Mouse (Mus musculus): ENCODE data around the gene Sgcd. TPM values are rescaled to one million over a fixed set of nuclear protein-coding genes. Genes with fewer than 3 reads are reported as not detected.

Sgcd gene
- total RNA-seq, 1 experiment = 1.0 TPM

GRCm38 (mm10) chr11:47305579-47305978 lies 683.2 kb downstream of the Sgcd start:
- no peak overlapping the region for H3K4me3 ChIP-seq (ENCODE audit: insufficient read depth in 1 of 2, low read depth in 1 of 2, low read length in 2 of 2, poor library complexity in 1 of 2, severe bottlenecking in 1 of 2)
- DNase-seq (ENCODE audit: low read depth, low spot score) = no peak
- no peak overlapping the region for H3K9ac ChIP-seq (ENCODE audit: insufficient read depth, low read depth, low read length, poor library complexity, severe bottlenecking)
- no peaks in the 10 kb centered on the region for H3K36me3 ChIP-seq (ENCODE audit: control insufficient read depth, insufficient read depth, low read length, poor library complexity, severe bottlenecking)
- no peak for TF ChIP-seq ZC3H11A (IDR thresholded peaks at IDR 0.05; ENCODE audit: borderline replicate concordance, low read depth, low read length)
- no peak for TF ChIP-seq MAFK (IDR thresholded peaks at IDR 0.05; ENCODE audit: insufficient read depth, low read depth, low read length)
- no peak for TF ChIP-seq HCFC1 (IDR thresholded peaks at IDR 0.05; ENCODE audit: borderline replicate concordance, insufficient read depth, low read length)
- no peak for TF ChIP-seq ZNF384 (IDR thresholded peaks at IDR 0.05; ENCODE audit: low read depth, low read length)
- TF ChIP-seq CHD2 (IDR thresholded peaks at IDR 0.05; ENCODE audit: low read depth, low read length) = no peak
- in situ Hi-C loops (cut with MboI; ENCODE audit: low sequenced_read_pairs in 2 of 2, unreplicated experiment in 2 of 2) = no loop called here
- no peaks in the 10 kb centered on the region for H3K9me3 ChIP-seq (ENCODE audit: control insufficient read depth, insufficient read depth, low read depth, low read length)
- no peaks in the 10 kb centered on the region for H3K4me1 ChIP-seq (ENCODE audit: control insufficient read depth in 2 of 2, insufficient read depth in 2 of 2, low read length in 2 of 2, poor library complexity in 1 of 2)
- no peak overlapping the region for H3K27ac ChIP-seq (ENCODE audit: insufficient read depth, low read depth, low read length, poor library complexity, severe bottlenecking)

- H3K9ac ChIP-seq (ENCODE audit: insufficient read depth, low read depth, low read length, poor library complexity, severe bottlenecking) = no peak overlapping the region
- no peak overlapping the region for H3K27ac ChIP-seq (ENCODE audit: insufficient read depth, low read depth, low read length, poor library complexity, severe bottlenecking)
- no peaks in the 10 kb centered on the region for H3K4me1 ChIP-seq (ENCODE audit: control insufficient read depth in 2 of 2, insufficient read depth in 2 of 2, low read length in 2 of 2, poor library complexity in 1 of 2)
- H3K4me3 ChIP-seq (ENCODE audit: insufficient read depth in 1 of 2, low read depth in 1 of 2, low read length in 2 of 2, poor library complexity in 1 of 2, severe bottlenecking in 1 of 2) = no peak overlapping the region
- H3K36me3 ChIP-seq (ENCODE audit: control insufficient read depth, insufficient read depth, low read length, poor library complexity, severe bottlenecking) = no peaks in the 10 kb centered on the region
- TF ChIP-seq CHD2 (IDR thresholded peaks at IDR 0.05; ENCODE audit: low read depth, low read length) = no peak
- no peak for TF ChIP-seq ZNF384 (IDR thresholded peaks at IDR 0.05; ENCODE audit: low read depth, low read length)
- TF ChIP-seq MAFK (IDR thresholded peaks at IDR 0.05; ENCODE audit: insufficient read depth, low read depth, low read length) = no peak
- TF ChIP-seq ZC3H11A (IDR thresholded peaks at IDR 0.05; ENCODE audit: borderline replicate concordance, low read depth, low read length) = no peak
- TF ChIP-seq HCFC1 (IDR thresholded peaks at IDR 0.05; ENCODE audit: borderline replicate concordance, insufficient read depth, low read length) = no peak
- H3K9me3 ChIP-seq (ENCODE audit: control insufficient read depth, insufficient read depth, low read depth, low read length) = no peaks in the 10 kb centered on the region
- DNase-seq (ENCODE audit: low read depth, low spot score) = no peak
- in situ Hi-C loops (cut with MboI; ENCODE audit: low sequenced_read_pairs in 2 of 2, unreplicated experiment in 2 of 2) = no loop called here
These were observed 683.9 kb downstream of the Sgcd start for GRCm38 (mm10) chr11:47304702-47305450.

- no peak for DNase-seq (ENCODE audit: low read depth, low spot score)
- in situ Hi-C loops (cut with MboI; ENCODE audit: low sequenced_read_pairs in 2 of 2, unreplicated experiment in 2 of 2) = no loop called here
- TF ChIP-seq ZNF384 (IDR thresholded peaks at IDR 0.05; ENCODE audit: low read depth, low read length) (no peak), MAFK (IDR thresholded peaks at IDR 0.05; ENCODE audit: insufficient read depth, low read depth, low read length) (no peak), HCFC1 (IDR thresholded peaks at IDR 0.05; ENCODE audit: borderline replicate concordance, insufficient read depth, low read length) (no peak), CHD2 (IDR thresholded peaks at IDR 0.05; ENCODE audit: low read depth, low read length) (no peak), ZC3H11A (IDR thresholded peaks at IDR 0.05; ENCODE audit: borderline replicate concordance, low read depth, low read length) (no peak)
- Histone ChIP-seq H3K4me3 (ENCODE audit: insufficient read depth in 1 of 2, low read depth in 1 of 2, low read length in 2 of 2, poor library complexity in 1 of 2, severe bottlenecking in 1 of 2) (no peak overlapping the region), H3K9me3 (ENCODE audit: control insufficient read depth, insufficient read depth, low read depth, low read length) (no peaks in the 10 kb centered on the region), H3K36me3 (ENCODE audit: control insufficient read depth, insufficient read depth, low read length, poor library complexity, severe bottlenecking) (no peaks in the 10 kb centered on the region), H3K9ac (ENCODE audit: insufficient read depth, low read depth, low read length, poor library complexity, severe bottlenecking) (no peak overlapping the region), H3K27ac (ENCODE audit: insufficient read depth, low read depth, low read length, poor library complexity, severe bottlenecking) (no peak overlapping the region), H3K4me1 (ENCODE audit: control insufficient read depth in 2 of 2, insufficient read depth in 2 of 2, low read length in 2 of 2, poor library complexity in 1 of 2) (no peaks in the 10 kb centered on the region)
These were observed 689.0 kb downstream of the Sgcd start for GRCm38 (mm10) chr11:47299777-47300176.

- Histone ChIP-seq H3K4me1 (ENCODE audit: control insufficient read depth in 2 of 2, insufficient read depth in 2 of 2, low read length in 2 of 2, poor library complexity in 1 of 2) (no peaks in the 10 kb centered on the region), H3K27ac (ENCODE audit: insufficient read depth, low read depth, low read length, poor library complexity, severe bottlenecking) (no peak overlapping the region), H3K9me3 (ENCODE audit: control insufficient read depth, insufficient read depth, low read depth, low read length) (no peaks in the 10 kb centered on the region), H3K36me3 (ENCODE audit: control insufficient read depth, insufficient read depth, low read length, poor library complexity, severe bottlenecking) (no peaks in the 10 kb centered on the region), H3K4me3 (ENCODE audit: insufficient read depth in 1 of 2, low read depth in 1 of 2, low read length in 2 of 2, poor library complexity in 1 of 2, severe bottlenecking in 1 of 2) (no peak overlapping the region), H3K9ac (ENCODE audit: insufficient read depth, low read depth, low read length, poor library complexity, severe bottlenecking) (no peak overlapping the region)
- in situ Hi-C loops (cut with MboI; ENCODE audit: low sequenced_read_pairs in 2 of 2, unreplicated experiment in 2 of 2) = no loop called here
- DNase-seq (ENCODE audit: low read depth, low spot score) = no peak
- TF ChIP-seq CHD2 (IDR thresholded peaks at IDR 0.05; ENCODE audit: low read depth, low read length) (no peak), MAFK (IDR thresholded peaks at IDR 0.05; ENCODE audit: insufficient read depth, low read depth, low read length) (no peak)
These were observed 690.9 kb downstream of the Sgcd start for GRCm38 (mm10) chr11:47297805-47298340.
